Mouse (Mus musculus) frontal cortex, postnatal 14 days (tissue): ENCODE data around the gene Pip5kl1.

Source experiments
- DNase-seq, 2 experiments: peaks; one replicate each; pipeline ENCODE4 v3.0.0; 2022; ENCODE audit warnings: low spot score in 2 of 2

Gene Pip5kl1

GRCm38 (mm10) chr2:32608778-32609435, 34.3 kb downstream of the Pip5kl1 start:
- no peak for DNase-seq

- DNase-seq = no peak
These were observed 36.1 kb downstream of the Pip5kl1 start for GRCm38 (mm10) chr2:32610610-32611229.

- DNase-seq = no peak
These were observed 37.7 kb downstream of the Pip5kl1 start for GRCm38 (mm10) chr2:32612274-32612673.

GRCm38 (mm10) chr2:32617109-32617508, 42.5 kb downstream of the Pip5kl1 start:
- DNase-seq = no peak

GRCm38 (mm10) chr2:32617601-32618000, 43.0 kb downstream of the Pip5kl1 start:
- no peak for DNase-seq

- no peak for DNase-seq
These were observed 43.5 kb downstream of the Pip5kl1 start for GRCm38 (mm10) chr2:32618051-32618450.

- no peak for DNase-seq
These were observed 46.3 kb downstream of the Pip5kl1 start for GRCm38 (mm10) chr2:32620682-32621516.

- no peak for DNase-seq
These were observed 46.9 kb downstream of the Pip5kl1 start, which contains the start of gene Ak1 for GRCm38 (mm10) chr2:32621517-32621859. Gene Ak1 (plus strand): TSS chr2:32621758.

- DNase-seq = no peak
These were observed 49.6 kb downstream of the Pip5kl1 start for GRCm38 (mm10) chr2:32624111-32624748.

GRCm38 (mm10) chr2:32625212-32625872, 50.7 kb downstream of the Pip5kl1 start:
- DNase-seq = peak; percentile 83

- peak; percentile 53 to 61 for DNase-seq
These were observed 51.5 kb downstream of the Pip5kl1 start for GRCm38 (mm10) chr2:32625873-32626694.

- no peak for DNase-seq
These were observed 52.9 kb downstream of the Pip5kl1 start for GRCm38 (mm10) chr2:32627266-32628043.

- DNase-seq = no peak
These were observed 53.5 kb downstream of the Pip5kl1 start for GRCm38 (mm10) chr2:32628044-32628550.

GRCm38 (mm10) chr2:32628729-32629128, 54.1 kb downstream of the Pip5kl1 start:
- DNase-seq = peak; percentile 54 to 62

- DNase-seq = peak in 1 of 2 experiments; percentile 59
These were observed 54.8 kb downstream of the Pip5kl1 start for GRCm38 (mm10) chr2:32629276-32629976.

GRCm38 (mm10) chr2:32630036-32630435, 55.4 kb downstream of the Pip5kl1 start:
- no peak for DNase-seq

GRCm38 (mm10) chr2:32631046-32631445, 56.4 kb downstream of the Pip5kl1 start:
- DNase-seq = no peak

GRCm38 (mm10) chr2:32631737-32632394, 57.3 kb downstream of the Pip5kl1 start:
- DNase-seq = peak; percentile 55 to 72
